Mouse (Mus musculus): ENCODE data around the gene Cdc45. TPM values are rescaled to one million over a fixed set of nuclear protein-coding genes. Genes with fewer than 3 reads are reported as not detected.
"Not testable (repeated sequence)": the region's sequence is repeated elsewhere in the genome, so short reads cannot be mapped to it uniquely, and the experiment has no call there.

Cdc45 gene
- polyA plus RNA-seq (2015; fragmentation: Nextera tagmentation; extraction: Ambion mirVana): 8.9 and 9.3 TPM in 2 replicates

DNA sequence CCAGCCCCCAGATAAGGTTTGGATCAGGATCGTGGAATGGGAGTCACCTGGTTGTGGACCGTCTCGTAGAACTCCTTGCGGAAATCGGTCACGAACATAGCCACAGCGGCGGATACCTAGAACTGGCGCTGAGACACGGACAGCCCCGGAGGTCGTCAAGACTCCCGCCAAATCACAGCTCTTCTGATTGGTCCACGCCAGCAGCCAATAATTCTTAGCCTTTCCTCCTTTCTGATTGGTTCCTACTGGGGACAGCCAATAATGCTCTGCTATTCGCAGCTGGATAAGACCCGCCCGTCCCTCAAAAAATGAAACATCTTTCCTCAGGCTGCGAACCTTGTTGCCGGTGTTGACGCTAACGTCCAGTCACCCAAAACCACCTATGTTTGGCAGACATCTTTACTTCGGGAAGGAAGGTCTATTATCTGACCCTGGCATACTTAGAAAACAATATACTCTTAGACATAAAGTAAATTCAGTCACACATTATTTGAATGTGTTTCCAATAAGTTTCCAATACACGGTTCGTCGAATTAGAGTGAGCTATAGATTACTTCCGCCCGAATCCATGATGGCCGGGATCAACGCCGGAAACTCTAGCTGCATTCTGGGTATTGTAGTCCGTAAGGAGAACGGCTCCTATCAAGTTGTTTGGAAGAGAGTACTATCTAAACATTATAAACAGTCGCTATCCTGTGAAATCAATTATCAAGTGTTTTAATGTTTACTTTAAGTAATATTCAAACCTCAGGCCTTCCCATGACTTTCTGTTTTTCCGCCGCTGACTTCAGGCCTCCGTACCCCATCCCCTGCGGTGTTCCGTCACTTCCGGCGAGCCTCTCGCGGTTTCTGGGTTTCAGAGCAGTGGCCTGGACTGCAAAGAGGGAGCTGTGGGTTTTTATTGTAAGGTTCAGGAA lies at the start of gene Cdc45, which contains the start of gene Ufd1:
TSS of gene Cdc45 (minus strand) at position 520 of the 917 bp plus-strand sequence.
TSS of gene Ufd1 (plus strand) at position 312 of the 917 bp plus-strand sequence.
- H3K4me3 ChIP-seq (ENCODE audit: low read depth, low read length): peak within 1 kb of the TSS; percentile 89
- TF ChIP-seq CTCF (IDR thresholded peaks at IDR 0.05; ENCODE audit: low read depth): no peak
- H3K9ac ChIP-seq (ENCODE audit: low read depth, low read length): peak within 1 kb of the TSS; percentile 90
- H3K4me1 ChIP-seq (replicated peaks; ENCODE audit: control insufficient read depth, insufficient read depth, low read length): peaks cover 11% of the 10 kb centered on the region; the same call in 1 of the 2 replicates
- no peaks in the 10 kb centered on the region for H3K27me3 ChIP-seq (replicated peaks; ENCODE audit: control insufficient read depth, insufficient read depth, low read length)
- H3K9me3 ChIP-seq (ENCODE audit: control insufficient read depth): no peaks in the 10 kb centered on the region
- H3K4me2 ChIP-seq (replicated peaks; ENCODE audit: low read depth): peak within 1 kb of the TSS; percentile 89
- peak; percentile 95 for ATAC-seq
- WGBS: under 1% methylated on average over 42 of the region's 42 CpGs
- H3K36me3 ChIP-seq (ENCODE audit: control insufficient read depth, insufficient read depth): peaks cover 20% of the 10 kb centered on the region
- H3K27ac ChIP-seq (ENCODE audit: low read depth, low read length): peak within 1 kb of the TSS; percentile 73

- Histone ChIP-seq H3K9me3 (ENCODE audit: control insufficient read depth) (no peaks in the 10 kb centered on the region), H3K4me2 (replicated peaks; ENCODE audit: low read depth) (no peak overlapping the region), H3K4me1 (replicated peaks; ENCODE audit: control insufficient read depth, insufficient read depth, low read length) (no peaks in the 10 kb centered on the region), H3K27me3 (replicated peaks; ENCODE audit: control insufficient read depth, insufficient read depth, low read length) (no peaks in the 10 kb centered on the region), H3K4me3 (ENCODE audit: low read depth, low read length) (no peak overlapping the region), H3K9ac (ENCODE audit: low read depth, low read length) (no peak overlapping the region), H3K27ac (ENCODE audit: low read depth, low read length) (no peak overlapping the region), H3K36me3 (ENCODE audit: control insufficient read depth, insufficient read depth) (no peaks in the 10 kb centered on the region)
- no peak for TF ChIP-seq CTCF (IDR thresholded peaks at IDR 0.05; ENCODE audit: low read depth)
- ATAC-seq: no peak
- 77% methylated on average over 1 of the region's 1 CpGs for WGBS
These were observed 48.4 kb upstream of the Cdc45 start for GRCm38 (mm10) chr16:18860186-18860585.

- H3K4me3 ChIP-seq (ENCODE audit: low read depth, low read length): no peak overlapping the region
- TF ChIP-seq CTCF (IDR thresholded peaks at IDR 0.05; ENCODE audit: low read depth): peak; percentile 77
- no peak for ATAC-seq
These were observed 46.8 kb upstream of the Cdc45 start for GRCm38 (mm10) chr16:18858551-18858950.

DNA sequence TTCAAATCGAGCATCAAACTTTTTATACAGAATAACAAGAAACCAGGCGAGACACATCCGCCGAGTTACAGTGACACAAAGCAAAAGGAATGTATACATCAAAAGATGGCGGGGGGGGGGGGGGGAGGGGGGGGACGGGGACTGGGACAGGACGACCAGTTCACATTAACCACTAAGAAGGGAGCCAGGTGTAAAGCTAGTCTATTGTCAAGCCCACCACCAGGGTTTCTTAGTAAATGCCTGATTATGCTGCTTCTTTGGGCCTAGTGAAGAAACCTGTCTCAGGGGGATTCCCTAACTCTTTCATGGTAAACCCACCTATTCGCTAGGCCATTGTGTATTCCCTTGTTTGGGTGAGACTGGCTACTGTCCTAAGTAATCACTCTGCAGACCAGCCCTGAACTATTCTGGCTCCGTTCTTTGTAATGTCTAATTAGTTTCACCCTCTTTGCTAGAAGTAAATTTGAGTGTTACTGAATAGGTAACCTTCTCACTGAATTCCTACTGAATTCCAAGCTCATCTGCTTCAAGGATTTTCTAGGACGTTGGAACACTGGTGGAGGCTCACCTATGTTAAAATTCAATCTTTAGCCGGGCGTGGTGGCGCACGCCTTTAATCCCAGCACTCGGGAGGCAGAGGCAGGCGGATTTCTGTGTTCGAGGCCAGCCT lies 37.9 kb upstream of the Cdc45 start:
- 90% methylated on average over 15 of the region's 17 CpGs for WGBS
- H3K4me3 ChIP-seq (ENCODE audit: low read depth, low read length); ATAC-seq; H3K9me3 ChIP-seq (ENCODE audit: control insufficient read depth); H3K4me2 ChIP-seq (replicated peaks; ENCODE audit: low read depth); H3K9ac ChIP-seq (ENCODE audit: low read depth, low read length); H3K4me1 ChIP-seq (replicated peaks; ENCODE audit: control insufficient read depth, insufficient read depth, low read length); H3K36me3 ChIP-seq (ENCODE audit: control insufficient read depth, insufficient read depth); H3K27me3 ChIP-seq (replicated peaks; ENCODE audit: control insufficient read depth, insufficient read depth, low read length); H3K27ac ChIP-seq (ENCODE audit: low read depth, low read length): not testable (repeated sequence)

More at GRCm38 (mm10) chr16:18858551-18858950, 46.8 kb upstream of the Cdc45 start:
- H3K36me3 ChIP-seq (ENCODE audit: control insufficient read depth, insufficient read depth): no peaks in the 10 kb centered on the region
- H3K9me3 ChIP-seq (ENCODE audit: control insufficient read depth): no peaks in the 10 kb centered on the region
- H3K27ac ChIP-seq (ENCODE audit: low read depth, low read length): no peak overlapping the region
- H3K27me3 ChIP-seq (replicated peaks; ENCODE audit: control insufficient read depth, insufficient read depth, low read length): no peaks in the 10 kb centered on the region
- H3K9ac ChIP-seq (ENCODE audit: low read depth, low read length): no peak overlapping the region
- no peak overlapping the region for H3K4me2 ChIP-seq (replicated peaks; ENCODE audit: low read depth)
- H3K4me1 ChIP-seq (replicated peaks; ENCODE audit: control insufficient read depth, insufficient read depth, low read length): no peaks in the 10 kb centered on the region

- H3K4me3 ChIP-seq (ENCODE audit: low read depth, low read length): no peak overlapping the region
- H3K27ac ChIP-seq (ENCODE audit: low read depth, low read length): no peak overlapping the region
- no peaks in the 10 kb centered on the region for H3K4me1 ChIP-seq (replicated peaks; ENCODE audit: control insufficient read depth, insufficient read depth, low read length)
- H3K9ac ChIP-seq (ENCODE audit: low read depth, low read length): no peak overlapping the region
- ATAC-seq: no peak
- H3K36me3 ChIP-seq (ENCODE audit: control insufficient read depth, insufficient read depth): no peaks in the 10 kb centered on the region; the same call in 1 of the 2 replicates
- no peak overlapping the region for H3K4me2 ChIP-seq (replicated peaks; ENCODE audit: low read depth)
- TF ChIP-seq CTCF (IDR thresholded peaks at IDR 0.05; ENCODE audit: low read depth): no peak
- WGBS: 85% methylated on average over 15 of the region's 15 CpGs
- no peaks in the 10 kb centered on the region for H3K9me3 ChIP-seq (ENCODE audit: control insufficient read depth)
- H3K27me3 ChIP-seq (replicated peaks; ENCODE audit: control insufficient read depth, insufficient read depth, low read length): no peaks in the 10 kb centered on the region
These were observed 34.6 kb upstream of the Cdc45 start for GRCm38 (mm10) chr16:18846301-18846820.

GRCm38 (mm10) chr16:18838346-18838745 lies 26.6 kb upstream of the Cdc45 start:
- no peak for ATAC-seq
- H3K4me2 ChIP-seq (replicated peaks; ENCODE audit: low read depth): no peak overlapping the region

More at GRCm38 (mm10) chr16:18838346-18838745, 26.6 kb upstream of the Cdc45 start:
- Histone ChIP-seq H3K4me3 (ENCODE audit: low read depth, low read length) (no peak overlapping the region), H3K36me3 (ENCODE audit: control insufficient read depth, insufficient read depth) (peaks cover 24% of the 10 kb centered on the region; the same call in 1 of the 2 replicates), H3K4me1 (replicated peaks; ENCODE audit: control insufficient read depth, insufficient read depth, low read length) (no peaks in the 10 kb centered on the region), H3K27me3 (replicated peaks; ENCODE audit: control insufficient read depth, insufficient read depth, low read length) (no peaks in the 10 kb centered on the region), H3K9me3 (ENCODE audit: control insufficient read depth) (no peaks in the 10 kb centered on the region), H3K9ac (ENCODE audit: low read depth, low read length) (no peak overlapping the region), H3K27ac (ENCODE audit: low read depth, low read length) (no peak overlapping the region)
- WGBS: 92% methylated on average over 4 of the region's 4 CpGs
- TF ChIP-seq CTCF (IDR thresholded peaks at IDR 0.05; ENCODE audit: low read depth): no peak
